In genomic region chr15:101519792-101520191, GRCm38 (mm10) we compare ENCODE assay signal across 9 mouse cellular contexts. TPM values are rescaled to one million over a fixed set of nuclear protein-coding genes. Genes with fewer than 3 reads are reported as not detected.
DNase-seq lines count a peak whose midpoint lies in the region; ATAC-seq and TF ChIP-seq lines count a peak whose summit lies in the region.
"Had no signal": no experiment of that assay in that cellular context is flagged by ENCODE, and none has a peak within 500 bp of the region (broad histone marks: within the 10 kb centered on the region; RNA-seq: fewer than 3 reads in every experiment).

No protein-coding gene starts in this region.

- TF ChIP-seq CTCF in cerebellum, adult 2 months (IDR thresholded peaks at IDR 0.05; ENCODE audit: borderline replicate concordance, insufficient read depth, low read depth, low read length) = peak; percentile 88

- no peaks in the 10 kb centered on the region for H3K4me1 ChIP-seq in cerebellum, adult 2 months (ENCODE audit: control insufficient read depth, insufficient read depth, low read length)

- no peak overlapping the region for H3K4me3 ChIP-seq in cerebellum, adult 2 months (replicated peaks; ENCODE audit: insufficient read depth, low read depth, low read length)

- WGBS in cerebellum, adult 2 months = 10% methylated on average over 2 of the region's 2 CpGs

- no peaks in the 10 kb centered on the region for H3K27me3 ChIP-seq in cerebellum, adult 2 months (ENCODE audit: control insufficient read depth, insufficient read depth, low read length)

- DNase-seq in cerebellum, adult 11 months = peak; percentile 40
- DNase-seq in ES-CJ7 (ENCODE audit: low read depth, low spot score) = peak; percentile 55
- DNase-seq in cerebellum, adult 2 months = peak; percentile 59 to 71
- peak; percentile 26 to 52 for DNase-seq in gastrocnemius, adult 8-10 months (ENCODE audit: low spot score in 2 of 2)
- DNase-seq in layer of hippocampus, postnatal 10 days (ENCODE audit: low spot score in 2 of 2) = peak; percentile 84 to 87
- DNase-seq in thymus, postnatal 10 days (ENCODE audit: low spot score in 2 of 2) = peak; percentile 7 to 42

- TF ChIP-seq POLR2A in cerebellum, adult 2 months (IDR thresholded peaks at IDR 0.05; ENCODE audit: borderline replicate concordance, insufficient read depth, low read length) = no peak

- ATAC-seq in cerebellum, adult (ENCODE audit: insufficient number of reproducible peaks, low FRiP score, low TSS enrichment) = no peak
- peak; percentile 68 for ATAC-seq in megakaryocyte progenitor cell, adult 5-6 weeks (replicated peaks; ENCODE audit: poor library complexity)

- no peak overlapping the region for H3K27ac ChIP-seq in cerebellum, adult 2 months (ENCODE audit: insufficient read depth, low read length)

RNA-seq across cellular contexts. Expression of gene Gm49425, which starts 2.7 kb away (rescaled TPM):
- polyA plus RNA-seq in cerebellum, adult 2 months (2012; rRNA removed) = not detected in 2 replicates
- total RNA-seq in gastrocnemius, adult 8-10 months (2022) = not detected
- total RNA-seq in layer of hippocampus, postnatal 10 days (2021) = not detected
- total RNA-seq in megakaryocyte progenitor cell, adult 5-6 weeks (2015) = 0.64 TPM in 1 of 2 replicates, not detected in the other
- not detected in 2 replicates for total RNA-seq in megakaryocyte progenitor cell, adult 5-6 weeks (2017)
- polyA plus RNA-seq: lung, embryonic 16.5 days had no signal

RNA-seq across cellular contexts. Expression of gene Krt84, which starts 12.8 kb away (rescaled TPM):
- not detected in 2 replicates for polyA plus RNA-seq in cerebellum, adult 2 months (2012; rRNA removed)
- total RNA-seq in gastrocnemius, adult 8-10 months (2022) = not detected
- total RNA-seq in layer of hippocampus, postnatal 10 days (2021) = not detected
- total RNA-seq in megakaryocyte progenitor cell, adult 5-6 weeks (2015) = not detected in 2 replicates
- not detected in 2 replicates for total RNA-seq in megakaryocyte progenitor cell, adult 5-6 weeks (2017)
- polyA plus RNA-seq: lung, embryonic 16.5 days had no signal

RNA-seq across cellular contexts. Expression of gene Krt83, which starts 28.5 kb away (rescaled TPM):
- polyA plus RNA-seq in cerebellum, adult 2 months (2012; rRNA removed) = not detected in 2 replicates
- total RNA-seq in gastrocnemius, adult 8-10 months (2022) = not detected
- total RNA-seq in layer of hippocampus, postnatal 10 days (2021) = not detected
- not detected in 2 replicates for total RNA-seq in megakaryocyte progenitor cell, adult 5-6 weeks (2015)
- 0.37 and 1.1 TPM in 2 replicates for total RNA-seq in megakaryocyte progenitor cell, adult 5-6 weeks (2017)
- polyA plus RNA-seq: lung, embryonic 16.5 days had no signal

RNA-seq across cellular contexts. Expression of gene Krt82, which starts 30.7 kb away (rescaled TPM):
- not detected in 2 replicates for polyA plus RNA-seq in cerebellum, adult 2 months (2012; rRNA removed)
- not detected for total RNA-seq in gastrocnemius, adult 8-10 months (2022)
- not detected for total RNA-seq in layer of hippocampus, postnatal 10 days (2021)
- total RNA-seq in megakaryocyte progenitor cell, adult 5-6 weeks (2015) = not detected in 2 replicates
- total RNA-seq in megakaryocyte progenitor cell, adult 5-6 weeks (2017) = not detected in 2 replicates
- polyA plus RNA-seq: lung, embryonic 16.5 days had no signal

RNA-seq across cellular contexts. Expression of gene Krt90, which starts 43.0 kb away (rescaled TPM):
- 0.03 and 0.08 TPM in 2 replicates for polyA plus RNA-seq in cerebellum, adult 2 months (2012; rRNA removed)
- total RNA-seq in gastrocnemius, adult 8-10 months (2022) = not detected
- total RNA-seq in layer of hippocampus, postnatal 10 days (2021) = under 1 TPM in 1 of 2 experiments, not detected in 1; 0.25 TPM
- not detected in 2 replicates for total RNA-seq in megakaryocyte progenitor cell, adult 5-6 weeks (2015)
- total RNA-seq in megakaryocyte progenitor cell, adult 5-6 weeks (2017) = not detected in 2 replicates
- polyA plus RNA-seq: lung, embryonic 16.5 days had no signal

Comparison
In these comparisons a context has a peak if more than half of its experiments do, and no peak if none do; other contexts are left out.
1. DNase-seq: peak in every context shown above with its lines; median percentile 86 in layer of hippocampus, postnatal 10 days; 65 in cerebellum, adult 2 months; 55 in ES-CJ7; 40 in cerebellum, adult 11 months; 39 in gastrocnemius, adult 8-10 months; 24 in thymus, postnatal 10 days.